Mouse (Mus musculus) CD4-positive, CD25-positive, alpha-beta regulatory T cell, adult 9 weeks (primary cell): ENCODE data around the gene Tgm7. TPM values are rescaled to one million over a fixed set of nuclear protein-coding genes. Genes with fewer than 3 reads are reported as not detected.

Experiments used
- polyA plus RNA-seq: library from polyadenylated mRNA; unstranded; fragments of 100-300 nt; shearing (Covaris generic); gene quantifications from one replicate; pipeline ENCODE4 v1.2.1, GENCODE M21; 2017

The Tgm7 gene
- polyA plus RNA-seq, result not detected

GRCm38 (mm10) chr2:121109695-121110094 lies at the start of gene Tgm7:
Tgm7 (minus strand) TSS chr2:121109795.

GRCm38 (mm10) chr2:121140018-121140882 lies 30.7 kb upstream of the Tgm7 start, which contains the start of the genes Adal and Lcmt2:
Adal (plus strand) TSS chr2:121140428.
Lcmt2 (minus strand) TSS chr2:121140653.

DNA sequence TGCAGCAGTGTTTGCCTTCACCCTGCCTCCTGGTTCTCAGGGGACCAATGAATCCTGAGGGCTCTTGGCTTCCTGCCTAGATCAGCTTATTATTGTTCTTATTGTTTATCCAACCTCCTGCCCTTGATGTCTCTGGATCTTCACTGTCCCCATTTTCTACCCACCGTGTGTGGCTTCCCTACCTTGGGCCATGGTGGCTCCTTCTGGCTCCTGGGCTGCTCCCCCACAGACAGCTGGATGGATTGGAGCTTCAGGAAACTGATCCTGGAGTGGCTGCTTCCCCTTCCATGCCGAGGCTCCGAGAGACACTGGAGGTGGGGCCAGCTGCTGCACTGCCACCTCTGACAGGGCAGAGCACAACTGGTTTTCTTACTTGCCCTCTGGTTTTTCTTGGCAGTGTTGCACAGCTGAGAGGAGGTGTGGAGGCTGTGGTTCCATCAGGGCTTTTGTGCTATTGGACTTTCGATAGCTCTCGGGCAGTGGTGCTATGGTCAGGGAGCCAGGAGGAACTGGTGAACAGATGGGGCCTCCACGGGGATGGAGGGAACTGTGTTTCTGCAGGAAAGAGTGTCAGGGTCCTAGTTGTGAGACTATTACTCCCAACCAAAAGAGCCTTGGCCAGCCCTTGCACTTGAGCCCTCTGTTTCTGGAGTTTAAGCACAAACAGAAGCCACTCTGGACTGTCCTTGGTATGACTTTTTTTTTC lies 24.0 kb downstream of the Tgm7 start, which contains the start of gene Tgm5:
Gene Tgm5, minus strand, starts transcription at position 362 of the 706 bp plus-strand sequence.

Other genes starting within 250 kb of the Tgm7 start
- gene Ubr1, start 139.1 kb downstream of the Tgm7 start, polyA plus RNA-seq, result 71.7 TPM
- 10.2 TPM for gene Tmem62, start 132.8 kb downstream of the Tgm7 start, polyA plus RNA-seq
- 176 TPM for gene Ccndbp1, start 101.4 kb downstream of the Tgm7 start, polyA plus RNA-seq
- 0.06 TPM for gene Epb42, start 72.7 kb downstream of the Tgm7 start, polyA plus RNA-seq
- not detected for gene Tgm5, start 24.0 kb downstream of the Tgm7 start, polyA plus RNA-seq
- gene Adal, start 30.6 kb upstream of the Tgm7 start, polyA plus RNA-seq, result 16.5 TPM
- 11.4 TPM for gene Lcmt2, start 30.9 kb upstream of the Tgm7 start, polyA plus RNA-seq
- 108 TPM for gene Tubgcp4, start 60.9 kb upstream of the Tgm7 start, polyA plus RNA-seq
- 75.9 TPM for gene Zscan29, start 61.3 kb upstream of the Tgm7 start, polyA plus RNA-seq
- 79.0 TPM for gene Trp53bp1, start 161.6 kb upstream of the Tgm7 start, polyA plus RNA-seq
- gene Map1a, start 179.8 kb upstream of the Tgm7 start, polyA plus RNA-seq, result 0.06 TPM
- 12.6 TPM for gene Ppip5k1, start 245.6 kb upstream of the Tgm7 start, polyA plus RNA-seq
- not detected for gene Ckmt1, start 247.9 kb upstream of the Tgm7 start, polyA plus RNA-seq